Mouse (Mus musculus) bone marrow macrophage, adult 2 months (primary cell): Measurements from ENCODE around the gene Hcn4.

Source experiments
- CTCF ChIP-seq: IDR thresholded peaks from 2 replicates; pipeline ENCODE4 v1.5.1; 2012; ENCODE audit warnings: low read depth, mild to moderate bottlenecking, low read length, moderate library complexity
- POLR2A ChIP-seq: IDR thresholded peaks from 2 replicates; pipeline ENCODE4 v1.6.1; 2012; ENCODE audit warnings: mild to moderate bottlenecking, low read depth, low read length, borderline replicate concordance

DNA sequence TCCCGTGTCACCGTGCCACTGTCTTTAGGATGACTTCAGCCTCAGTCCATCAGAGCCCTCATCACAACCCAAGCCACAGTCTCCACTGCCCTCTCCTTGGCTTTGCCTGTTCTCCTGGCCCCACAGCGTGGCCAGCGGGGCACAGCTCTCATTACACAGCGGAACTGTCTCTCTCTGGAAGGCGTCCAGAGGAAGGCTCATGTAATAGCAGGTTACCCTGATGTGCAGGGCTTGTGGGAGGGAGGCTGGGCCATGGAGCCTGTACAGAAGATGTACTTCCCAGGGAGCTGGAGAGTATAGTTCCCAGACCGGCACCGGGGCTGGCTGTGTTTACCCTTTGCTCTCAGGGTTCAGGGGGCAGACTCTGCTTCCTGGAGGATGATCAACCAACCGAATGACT, 6.8 kb upstream of the Hcn4 start:
- TF ChIP-seq POLR2A (no peak), CTCF (no peak)
